Mouse (Mus musculus) spleen, adult 2 months (tissue): ENCODE measurements around the gene Kcnn3. TPM values are rescaled to one million over a fixed set of nuclear protein-coding genes. Genes with fewer than 3 reads are reported as not detected.

Experiments
- DNase-seq, 2 experiments: peaks; one replicate each; pipeline versions ENCODE4 v3.0.0 to v3.0.0-alpha.2; 2012 to 2021; ENCODE audit warnings: low spot score in 2 of 2, low read depth in 1 of 2
- H3K27ac ChIP-seq: fragments of 200-500 bp; 2 replicates; pipeline ENCODE4 v1.5.1; 2012; ENCODE audit warnings: low read length, inconsistent platforms; ENCODE audit not compliant: insufficient read depth
- H3K27me3 ChIP-seq: fragments of 200-500 bp; 2 replicates; pipeline ENCODE4 v1.6.1; 2012; ENCODE audit warnings: mild to moderate bottlenecking, moderate library complexity, low read length, inconsistent platforms; ENCODE audit not compliant: control insufficient read depth, insufficient read depth
- H3K36me3 ChIP-seq: fragments of 200-500 bp; 2 replicates; pipeline ENCODE4 v1.6.1; 2012; ENCODE audit warnings: mild to moderate bottlenecking, low read length, inconsistent platforms; ENCODE audit not compliant: control insufficient read depth, insufficient read depth
- H3K4me1 ChIP-seq: fragments of 200-500 bp; 2 replicates; pipeline ENCODE4 v1.6.1; 2011; ENCODE audit warnings: inconsistent platforms; ENCODE audit not compliant: control insufficient read depth, insufficient read depth, insufficient read length
- H3K4me3 ChIP-seq: fragments of 200-500 bp; 2 replicates; pipeline ENCODE4 v1.5.1; 2011; ENCODE audit warnings: mild to moderate bottlenecking, inconsistent platforms; ENCODE audit not compliant: insufficient read depth, insufficient read length; ENCODE audit errors: extremely low read depth
- CTCF ChIP-seq: fragments of 200-500 bp; IDR thresholded peaks from 2 replicates; pipeline ENCODE4 v1.5.1; 2011; ENCODE audit warnings: mild to moderate bottlenecking, inconsistent platforms; ENCODE audit not compliant: insufficient read depth, insufficient read length, insufficient replicate concordance; ENCODE audit errors: extremely low read depth
- POLR2A ChIP-seq: fragments of 200-500 bp; IDR thresholded peaks from 2 replicates; pipeline ENCODE4 v1.6.1; 2011; ENCODE audit warnings: low read depth, low read length, inconsistent platforms
- WGBS: fragments of 180-500 bp; shearing (Covaris S2); methylation state at CpG from one replicate; pipeline ENCODE4 v1.1.7; 2018; 5-methylcytosine and 5-hydroxymethylcytosine counted together
- polyA plus RNA-seq: library from polyadenylated mRNA; depleted of rRNA; stranded (reverse); fragments of >200 nt; gene quantifications from 2 replicates; pipeline ENCODE4 v1.2.3, GENCODE M21; 2012

Kcnn3 gene
- polyA plus RNA-seq, 1 experiment = 0.33 TPM

GRCm38 (mm10) chr3:89558972-89559910, 39.3 kb downstream of the Kcnn3 start:
- Histone ChIP-seq H3K4me3 (no peak overlapping the region), H3K27me3 (no peaks in the 10 kb centered on the region), H3K4me1 (no peaks in the 10 kb centered on the region), H3K36me3 (no peaks in the 10 kb centered on the region), H3K27ac (no peak overlapping the region)
- TF ChIP-seq POLR2A (no peak), CTCF (no peak)
- WGBS = 87% methylated on average over 15 of the region's 15 CpGs
- no peak for DNase-seq

- no peak for DNase-seq
- no peak overlapping the region for H3K4me3 ChIP-seq
- no peak for TF ChIP-seq POLR2A
- TF ChIP-seq CTCF = no peak
- H3K27ac ChIP-seq = no peak overlapping the region
- no peaks in the 10 kb centered on the region for H3K27me3 ChIP-seq
- no peaks in the 10 kb centered on the region for H3K36me3 ChIP-seq
- WGBS = 87% methylated on average over 6 of the region's 6 CpGs
- no peaks in the 10 kb centered on the region for H3K4me1 ChIP-seq
Measured at GRCm38 (mm10) chr3:89561386-89561785, 41.4 kb downstream of the Kcnn3 start.

DNA sequence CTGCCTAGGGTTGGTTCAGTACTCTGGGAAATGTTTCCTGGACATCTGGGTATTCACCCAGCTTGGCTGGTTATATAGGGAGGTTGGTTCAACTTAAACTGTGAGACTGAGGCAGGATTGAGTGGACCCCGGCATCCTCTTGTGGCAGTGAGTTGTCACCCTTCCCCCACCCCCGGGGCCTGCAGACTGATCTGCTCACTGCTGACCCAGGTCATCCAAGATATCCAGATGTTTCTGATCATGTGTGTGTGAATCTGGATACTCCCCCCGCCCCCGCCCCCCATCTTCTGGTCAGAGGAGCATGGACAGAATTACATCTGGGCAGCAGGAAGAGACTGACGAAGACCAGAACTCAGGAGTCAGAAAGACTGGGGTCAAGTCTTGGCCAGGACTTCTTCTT, 45.4 kb downstream of the Kcnn3 start:
- TF ChIP-seq POLR2A (no peak), CTCF (no peak)
- no peaks in the 10 kb centered on the region for H3K4me1 ChIP-seq
- no peaks in the 10 kb centered on the region for H3K27me3 ChIP-seq

GRCm38 (mm10) chr3:89569058-89569457, 49.1 kb downstream of the Kcnn3 start:
- H3K27ac ChIP-seq = no peak overlapping the region
- no peaks in the 10 kb centered on the region for H3K4me1 ChIP-seq
- DNase-seq = no peak
- TF ChIP-seq POLR2A (no peak), CTCF (no peak)
- 96% methylated on average over 1 of the region's 1 CpGs for WGBS
- H3K27me3 ChIP-seq = no peaks in the 10 kb centered on the region
- H3K36me3 ChIP-seq = no peaks in the 10 kb centered on the region
- no peak overlapping the region for H3K4me3 ChIP-seq

More for the DNA sequence above, 45.4 kb downstream of the Kcnn3 start:
- no peak for DNase-seq
- 86% methylated on average over 5 of the region's 5 CpGs for WGBS
- Histone ChIP-seq H3K4me3 (no peak overlapping the region), H3K36me3 (no peaks in the 10 kb centered on the region), H3K27ac (no peak overlapping the region)

GRCm38 (mm10) chr3:89569707-89570324, 49.9 kb downstream of the Kcnn3 start:
- no peak overlapping the region for H3K4me3 ChIP-seq
- no peak overlapping the region for H3K27ac ChIP-seq
- H3K27me3 ChIP-seq = no peaks in the 10 kb centered on the region
- DNase-seq = no peak
- H3K36me3 ChIP-seq = no peaks in the 10 kb centered on the region
- 53% methylated on average over 7 of the region's 7 CpGs for WGBS
- no peak for TF ChIP-seq POLR2A
- H3K4me1 ChIP-seq = no peaks in the 10 kb centered on the region

- no peaks in the 10 kb centered on the region for H3K36me3 ChIP-seq
- 61% methylated on average over 3 of the region's 3 CpGs for WGBS
- no peaks in the 10 kb centered on the region for H3K4me1 ChIP-seq
- H3K27me3 ChIP-seq = no peaks in the 10 kb centered on the region
- no peak overlapping the region for H3K27ac ChIP-seq
- TF ChIP-seq CTCF (no peak), POLR2A (no peak)
- DNase-seq = no peak
- no peak overlapping the region for H3K4me3 ChIP-seq
Measured at GRCm38 (mm10) chr3:89570362-89570761, 50.4 kb downstream of the Kcnn3 start.

- WGBS = 55% methylated on average over 2 of the region's 2 CpGs
- 0 out of 2 replicates have a peak, but pooled peaks have one; percentile 0 for TF ChIP-seq CTCF
- no peak for TF ChIP-seq POLR2A
- H3K27ac ChIP-seq = no peak overlapping the region
- DNase-seq = no peak
- no peaks in the 10 kb centered on the region for H3K4me1 ChIP-seq
- no peaks in the 10 kb centered on the region for H3K27me3 ChIP-seq
- H3K4me3 ChIP-seq = no peak overlapping the region
- no peaks in the 10 kb centered on the region for H3K36me3 ChIP-seq
Measured at GRCm38 (mm10) chr3:89574260-89574659, 54.3 kb downstream of the Kcnn3 start.
